Mouse (Mus musculus): ENCODE results near the gene Eif2b4.
A peak's percentile ranks its signal among the peaks of the same experiment; 100 is the strongest.

Gene Eif2b4

GRCm38 (mm10) chr5:31154152-31154553, 39.1 kb downstream of the Eif2b4 start, which contains the start of gene Mpv17:
Gene Mpv17, minus strand, starts transcription at chr5:31154251.
- DNase-seq (ENCODE audit: low spot score in 2 of 2): peak; percentile 76 to 80

GRCm38 (mm10) chr5:31153516-31154151, 39.6 kb downstream of the Eif2b4 start:
- DNase-seq (ENCODE audit: low spot score in 2 of 2): no peak

DNA sequence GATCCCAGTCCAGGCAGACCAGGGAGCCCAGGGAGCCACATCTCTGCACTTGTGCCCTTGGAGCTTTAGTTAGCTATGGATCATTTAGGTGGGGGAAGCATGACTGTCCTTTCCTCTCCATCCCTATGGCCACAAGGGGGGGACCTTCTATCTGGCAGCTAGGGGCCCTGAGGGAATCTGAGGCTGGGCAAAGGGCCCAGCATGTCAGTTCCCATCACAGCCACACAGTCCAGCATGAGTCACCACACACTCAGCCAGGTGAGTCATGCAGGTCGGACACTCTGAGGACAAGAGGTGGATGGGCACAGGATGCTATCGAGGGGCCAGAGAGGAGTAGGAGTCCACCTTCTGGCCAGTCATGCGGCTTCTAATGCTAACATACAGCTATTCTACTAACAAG, 41.5 kb downstream of the Eif2b4 start:
- DNase-seq (ENCODE audit: low spot score in 2 of 2): no peak

DNA sequence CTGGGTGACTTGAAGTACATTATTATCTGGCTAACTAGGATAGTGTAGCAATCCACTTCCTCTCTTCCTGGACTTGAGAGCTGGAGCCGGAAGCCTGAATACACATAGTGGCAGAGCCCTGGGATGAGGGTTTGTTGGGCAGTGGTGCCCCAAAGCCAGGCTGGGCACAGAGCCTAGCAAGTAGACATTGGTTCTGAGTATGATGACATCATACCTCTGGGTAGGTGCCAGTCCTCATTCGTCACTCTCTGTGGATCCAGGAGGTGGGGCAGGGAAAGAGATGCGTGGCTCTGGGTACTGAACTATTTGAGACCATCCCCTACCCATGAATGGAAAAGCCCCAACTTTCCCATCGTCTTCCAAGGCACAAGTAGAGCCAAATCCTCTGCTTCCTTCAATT, 43.4 kb downstream of the Eif2b4 start:
- no peak for DNase-seq (ENCODE audit: low spot score in 2 of 2)

GRCm38 (mm10) chr5:31138968-31139425, 54.2 kb downstream of the Eif2b4 start:
- DNase-seq (ENCODE audit: low spot score in 2 of 2): no peak

GRCm38 (mm10) chr5:31138241-31138967, 54.8 kb downstream of the Eif2b4 start, which contains the start of gene Ucn:
Gene Ucn, minus strand, starts transcription at chr5:31138829.
- no peak for DNase-seq (ENCODE audit: low spot score in 2 of 2)

- DNase-seq (ENCODE audit: low spot score in 2 of 2): no peak
Observed at GRCm38 (mm10) chr5:31137658-31138057, 55.6 kb downstream of the Eif2b4 start.

Data from right cerebral cortex, postnatal 36 days (tissue).